Mouse (Mus musculus) megakaryocyte, adult 5-6 weeks (primary cell): ENCODE data around the gene Cbln1. TPM values are rescaled to one million over a fixed set of nuclear protein-coding genes. Genes with fewer than 3 reads are reported as not detected.

Source experiments
- ATAC-seq: 2 replicates; pipeline ENCODE4 v1.8.0; 2016; ENCODE audit warnings: mild to moderate bottlenecking, inconsistent platforms; ENCODE audit not compliant: poor library complexity, severe bottlenecking
- total RNA-seq, 2 experiments: library from RNA; stranded (forward) in 1 of 2; stranded (reverse) in 1 of 2; fragments of 153-499, 151-499 nt in 1 of 2; fragments of 221-1000, 200-1000 nt in 1 of 2; gene quantifications; 2 replicates each; pipeline versions ENCODE4 v1.2.3 to v1.2.4; 2015 to 2017

The Cbln1 gene
- total RNA-seq, 2 experiments from 2014 or later = 0.04 TPM; not detected in 1

DNA sequence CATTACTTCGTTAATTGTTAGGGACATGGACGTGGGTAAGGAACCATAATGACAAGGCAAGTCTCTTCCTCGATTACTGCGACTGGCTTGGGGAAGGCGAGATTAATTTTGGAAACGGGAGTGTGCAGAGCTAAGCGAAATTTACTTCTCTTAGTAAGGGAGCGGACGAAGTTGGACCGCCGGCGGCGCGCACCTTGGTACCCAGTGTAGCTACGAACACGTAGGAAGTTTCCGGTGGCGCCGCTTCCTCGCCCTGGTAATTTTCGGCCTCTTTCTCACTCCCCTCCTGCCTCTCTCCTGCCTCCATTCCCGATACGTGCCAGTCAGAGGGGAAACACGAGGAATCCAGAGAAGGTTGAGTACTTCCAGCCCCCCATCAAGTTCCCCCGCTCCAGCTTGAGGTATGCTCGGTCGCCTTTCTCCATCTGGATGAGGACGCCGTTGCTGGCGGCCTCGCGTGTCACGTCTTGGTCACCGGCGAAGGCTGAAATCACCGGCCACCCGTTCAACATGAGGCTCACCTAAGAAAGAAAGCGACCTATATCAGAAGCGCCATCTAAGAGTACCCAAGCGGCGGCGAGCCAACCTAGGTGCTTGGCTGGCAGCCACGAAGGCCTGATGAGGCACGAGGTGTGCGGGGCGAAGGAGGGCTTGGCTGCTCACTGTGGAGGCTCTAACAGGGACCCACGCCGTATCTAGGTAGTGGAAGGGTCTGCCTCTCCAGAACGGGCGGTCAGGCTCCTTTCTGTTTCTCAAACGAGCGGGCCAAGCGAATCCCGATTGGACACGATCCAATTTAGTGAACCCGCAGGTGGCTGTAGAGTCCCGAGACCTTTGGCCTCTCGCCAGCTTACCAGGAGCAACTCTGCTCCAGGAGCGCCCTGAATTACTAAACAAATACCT, 2.2 kb downstream of the Cbln1 start:
- no peak for ATAC-seq

- no peak for ATAC-seq
Measured at GRCm38 (mm10) chr8:87468958-87469815, 3.2 kb downstream of the Cbln1 start.

GRCm38 (mm10) chr8:87468416-87468957, 3.9 kb downstream of the Cbln1 start:
- ATAC-seq = no peak

GRCm38 (mm10) chr8:87467906-87468305, 4.5 kb downstream of the Cbln1 start:
- no peak for ATAC-seq

DNA sequence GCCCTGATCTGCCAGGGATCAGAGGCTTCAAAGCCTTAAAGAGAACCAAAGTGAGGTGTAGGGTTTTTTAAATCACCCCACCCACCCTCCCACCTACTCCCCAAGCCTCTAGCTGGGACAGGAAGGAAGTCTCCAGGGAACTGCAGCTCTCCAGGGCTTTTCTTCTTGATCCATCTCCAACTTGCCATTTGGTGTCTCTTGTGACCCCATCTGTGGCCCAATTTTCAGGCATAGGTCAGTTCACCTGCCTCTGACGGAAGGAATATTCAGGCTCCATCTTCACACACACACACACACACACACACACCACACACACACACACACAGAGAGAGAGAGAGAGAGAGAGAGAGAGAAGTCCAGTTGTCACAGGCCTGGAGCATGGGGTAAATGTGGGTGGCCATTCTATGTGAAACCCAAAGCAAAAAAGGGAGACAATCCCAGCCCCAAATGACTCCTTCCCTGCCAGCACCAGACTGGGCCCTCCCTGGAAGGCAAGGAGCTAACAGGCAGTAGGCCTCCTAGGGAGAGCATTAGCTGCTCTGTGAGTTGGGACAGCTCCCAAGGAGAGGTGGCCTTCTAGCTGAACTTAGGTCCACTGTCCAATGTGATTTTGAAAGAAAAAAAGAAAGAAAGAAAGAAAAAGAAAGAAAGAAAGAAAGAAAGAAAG, 5.3 kb downstream of the Cbln1 start:
- no peak for ATAC-seq

DNA sequence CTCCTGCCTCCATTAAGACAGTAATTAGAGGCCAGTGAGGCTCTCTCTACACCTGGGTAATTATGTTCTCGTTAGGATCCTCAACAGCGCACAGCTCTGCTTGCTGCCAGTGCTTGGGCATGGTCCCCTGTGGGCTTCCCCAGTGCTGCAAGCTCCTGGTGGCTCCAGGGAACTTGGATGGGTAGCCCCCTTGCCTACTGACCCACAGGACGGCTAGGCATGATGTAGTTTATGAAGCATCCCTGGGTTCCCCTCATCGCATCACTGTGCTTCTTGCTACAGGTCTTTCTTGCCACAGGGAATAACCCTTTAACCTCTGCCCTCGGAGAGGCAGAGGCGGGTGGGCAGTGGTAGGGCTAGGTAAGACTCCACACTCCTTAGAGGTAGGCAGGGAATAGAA, 6.1 kb downstream of the Cbln1 start:
- no peak for ATAC-seq

DNA sequence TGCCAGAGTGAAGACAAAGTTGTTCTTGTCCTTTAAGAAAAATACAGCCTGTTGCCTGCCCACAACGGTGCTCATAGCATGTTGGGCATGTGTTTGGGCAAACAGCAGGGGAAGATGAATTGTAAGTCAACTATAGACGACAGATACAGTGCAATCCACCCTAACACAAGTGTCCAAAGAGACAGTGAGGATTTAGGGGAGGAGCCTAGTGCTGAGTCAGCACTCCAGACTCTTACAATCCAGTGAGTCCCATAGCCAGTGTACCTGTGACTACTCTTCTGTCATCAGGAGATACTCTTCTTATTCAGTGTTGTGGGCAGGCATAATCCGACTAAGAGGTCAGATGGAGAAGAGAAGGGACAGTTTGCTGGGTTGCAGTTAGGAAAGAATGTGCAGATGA, 8.0 kb downstream of the Cbln1 start:
- no peak for ATAC-seq

GRCm38 (mm10) chr8:87461801-87462200, 10.6 kb downstream of the Cbln1 start:
- ATAC-seq = no peak

- no peak for ATAC-seq
Measured at GRCm38 (mm10) chr8:87456949-87457348, 15.5 kb downstream of the Cbln1 start.

- no peak for ATAC-seq
Measured at GRCm38 (mm10) chr8:87452815-87453214, 19.6 kb downstream of the Cbln1 start.

DNA sequence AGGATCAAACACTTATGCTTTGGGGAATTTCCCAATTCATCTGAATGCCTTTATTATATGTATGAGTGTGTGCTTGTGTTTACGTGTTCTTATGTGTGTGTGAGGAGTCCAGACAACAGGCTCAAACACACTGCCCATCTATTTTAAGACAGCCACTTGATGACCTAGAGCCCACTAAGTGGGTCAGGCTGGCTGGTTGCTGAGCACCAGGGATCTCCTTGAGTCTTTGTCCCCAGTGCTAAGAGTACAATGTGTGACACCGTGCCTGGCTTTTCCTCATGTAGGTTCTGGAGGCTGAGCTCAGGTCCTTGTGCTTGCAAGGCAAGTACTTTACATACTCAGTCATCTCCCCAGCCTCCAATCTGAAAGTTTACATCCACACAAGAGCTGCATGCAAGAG, 20.7 kb downstream of the Cbln1 start:
- ATAC-seq = no peak

- no peak for ATAC-seq
Measured at GRCm38 (mm10) chr8:87434592-87434991, 37.8 kb downstream of the Cbln1 start.

- ATAC-seq = no peak
Measured at GRCm38 (mm10) chr8:87427188-87427587, 45.2 kb downstream of the Cbln1 start.

DNA sequence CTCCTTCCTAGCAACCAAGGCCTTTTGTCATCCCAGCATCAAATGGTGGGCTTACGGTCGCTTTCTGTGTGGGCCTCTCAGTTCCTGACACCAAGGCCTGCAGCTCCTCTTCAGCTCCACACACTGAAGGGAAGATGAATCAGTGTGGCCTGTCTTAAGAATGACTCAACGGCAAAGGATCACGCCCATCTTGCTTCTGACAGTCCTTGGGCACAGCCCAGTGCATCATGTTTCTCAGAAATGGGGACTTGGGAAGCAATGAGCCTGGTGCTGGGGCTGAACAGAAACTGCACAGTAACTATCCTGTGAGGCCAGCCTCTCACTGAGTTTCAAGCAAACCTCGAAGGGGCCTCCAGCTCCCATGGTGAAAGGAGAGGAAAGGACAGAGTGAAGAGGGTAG, 47.7 kb downstream of the Cbln1 start:
- ATAC-seq = no peak

DNA sequence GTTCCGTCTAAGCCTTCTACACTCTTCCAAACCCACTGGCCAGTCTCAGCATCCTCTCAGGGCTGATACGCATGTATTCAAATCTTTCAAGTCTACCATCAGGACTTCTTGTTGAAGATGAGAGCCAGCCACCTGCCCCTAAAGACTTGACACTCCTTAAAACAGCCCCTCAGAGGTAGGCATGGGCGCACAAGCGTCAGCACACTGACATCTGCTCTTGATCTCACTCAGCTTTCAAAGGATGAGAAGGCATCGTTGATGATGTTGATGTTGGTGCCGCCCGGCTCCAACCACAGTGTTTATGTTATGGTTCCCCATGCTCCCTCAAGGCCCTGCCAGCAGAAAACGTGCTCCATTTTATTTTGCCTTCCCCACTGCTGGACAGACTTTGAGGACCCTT, 50.7 kb downstream of the Cbln1 start:
- no peak for ATAC-seq

Other genes with a start within 250 kb of the Cbln1 start
- gene 4933402J07Rik, start 91.2 kb upstream of the Cbln1 start, total RNA-seq (2015) = not detected in 2 replicates
- gene 4933402J07Rik, start 91.2 kb upstream of the Cbln1 start, total RNA-seq (2017) = not detected in 2 replicates